In the genomic region with DNA sequence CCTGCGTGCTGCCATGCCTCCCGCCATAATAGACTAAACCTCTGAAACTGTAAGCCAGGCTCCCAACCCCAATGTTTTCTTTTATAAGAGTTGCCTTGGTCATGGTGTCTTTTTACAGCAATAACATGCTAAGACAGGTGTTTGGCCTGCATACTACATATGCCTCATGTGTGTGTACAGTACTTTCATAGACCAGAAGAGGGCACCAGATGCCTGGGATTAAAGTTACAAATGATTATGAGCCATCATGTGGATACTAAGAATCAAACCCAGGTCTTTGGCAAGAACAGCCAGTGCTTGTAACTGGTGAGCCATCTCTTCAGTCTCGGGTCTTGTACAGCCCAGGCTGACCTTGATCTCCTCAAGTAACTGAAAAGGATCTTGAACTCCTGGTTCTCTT, we compare ENCODE assay signal across 1 mouse cellular context.
TF ChIP-seq lines count a peak whose summit lies in the region.

No protein-coding gene starts in this region.

TF ChIP-seq in MEL, 35 proteins besides CTCF, POLR2A, EP300 and RAD21 (continued from another document):
- TF ChIP-seq HCFC1 (IDR thresholded peaks at IDR 0.05; ENCODE audit: low read depth, low read length) (no peak), NRF1 (IDR thresholded peaks at IDR 0.05; ENCODE audit: insufficient read depth, low read depth, low read length, poor library complexity, severe bottlenecking) (no peak), CHD2 (IDR thresholded peaks at IDR 0.05; ENCODE audit: low read length) (no peak), NELFE (IDR thresholded peaks at IDR 0.05; ENCODE audit: low read depth, low read length) (no peak), ELF1 (IDR thresholded peaks at IDR 0.05; ENCODE audit: low read depth, low read length) (no peak), ZMIZ1 (IDR thresholded peaks at IDR 0.05; ENCODE audit: low read depth, low read length) (no peak), POLR2AphosphoS2 (IDR thresholded peaks at IDR 0.05; ENCODE audit: low read length) (no peak), GATA1 (IDR thresholded peaks at IDR 0.05; ENCODE audit: low read depth, low read length) (no peak), UBTF (IDR thresholded peaks at IDR 0.05; ENCODE audit: borderline replicate concordance, insufficient read depth, low read depth, low read length) (no peak), SMC3 (IDR thresholded peaks at IDR 0.05; ENCODE audit: low read depth, low read length) (peak; percentile 48), USF1 (IDR thresholded peaks at IDR 0.05; ENCODE audit: low read depth, low read length) (no peak), JUND (IDR thresholded peaks at IDR 0.05; ENCODE audit: low read depth, low read length) (no peak), MYC (IDR thresholded peaks at IDR 0.05; ENCODE audit: low read depth, low read length) (0 out of 2 replicates have a peak, but pooled peaks have one; percentile 27), RCOR1 (IDR thresholded peaks at IDR 0.05; ENCODE audit: low read depth, low read length) (no peak), E2F4 (IDR thresholded peaks at IDR 0.05; ENCODE audit: borderline replicate concordance, low read depth, low read length) (no peak), MYB (IDR thresholded peaks at IDR 0.05; ENCODE audit: low read depth, low read length) (no peak), SIN3A (IDR thresholded peaks at IDR 0.05; ENCODE audit: low read length) (no peak), ZKSCAN1 (IDR thresholded peaks at IDR 0.05; ENCODE audit: low read depth, low read length) (no peak), MEF2A (IDR thresholded peaks at IDR 0.05; ENCODE audit: extremely low read depth, insufficient replicate concordance, low read depth, low read length, poor library complexity, severe bottlenecking) (no peak), GABPA (IDR thresholded peaks at IDR 0.05; ENCODE audit: low read depth, low read length) (no peak), ZNF384 (IDR thresholded peaks at IDR 0.05; ENCODE audit: low read depth, low read length) (no peak), TCF12 (IDR thresholded peaks at IDR 0.05; ENCODE audit: low read depth, low read length) (no peak)
